Mouse (Mus musculus) forebrain, embryonic 12.5 days (tissue): ENCODE results near the gene Uspl1. TPM values are rescaled to one million over a fixed set of nuclear protein-coding genes. Genes with fewer than 3 reads are reported as not detected.

Experiments used
- ATAC-seq: fragments of 200-750 bp; cut with Nextera tagmentation; 2 replicates; pipeline ENCODE4 v1.8.0; 2017; ENCODE audit warnings: moderate TSS enrichment; ENCODE audit not compliant: low FRiP score
- H3K27ac ChIP-seq: fragments of 300-500 bp; sonication (generic); 2 replicates; pipeline ENCODE4 v1.5.1; 2016; ENCODE audit warnings: mild to moderate bottlenecking
- H3K27me3 ChIP-seq: fragments of 300-500 bp; sonication (generic); 2 replicates; pipeline ENCODE4 v1.6.1; 2016; ENCODE audit warnings: mild to moderate bottlenecking
- H3K36me3 ChIP-seq: fragments of 300-500 bp; sonication (generic); replicated peaks from 2 replicates; pipeline ENCODE4 v1.6.1; 2016; ENCODE audit warnings: mild to moderate bottlenecking
- H3K4me1 ChIP-seq: fragments of 300-500 bp; sonication (generic); 2 replicates; pipeline ENCODE4 v1.6.1; 2016
- H3K4me2 ChIP-seq: fragments of 300-500 bp; sonication (generic); 2 replicates; pipeline ENCODE4 v1.6.1; 2016; ENCODE audit warnings: mild to moderate bottlenecking, moderate library complexity
- H3K4me3 ChIP-seq: fragments of 300-500 bp; sonication (generic); replicated peaks from 2 replicates; pipeline ENCODE4 v1.5.1; 2016; ENCODE audit warnings: mild to moderate bottlenecking
- H3K9ac ChIP-seq: fragments of 300-500 bp; sonication (generic); 2 replicates; pipeline ENCODE4 v1.6.1; 2016; ENCODE audit warnings: mild to moderate bottlenecking
- H3K9me3 ChIP-seq: fragments of 300-500 bp; sonication (generic); 2 replicates; pipeline ENCODE4 v1.6.1; 2016
- WGBS: fragments of 180-500 bp; shearing (Covaris S2); methylation state at CpG from one replicate; pipeline ENCODE4 v1.1.7; 2016; 5-methylcytosine and 5-hydroxymethylcytosine counted together
- polyA plus RNA-seq: library from polyadenylated mRNA; unstranded; fragments of >200 nt; fragmentation: Nextera tagmentation; extraction: Ambion mirVana; gene quantifications from 2 replicates; pipeline ENCODE4 v1.2.1, GENCODE M21; 2016

Gene Uspl1
- polyA plus RNA-seq, 1 experiment from 2014 or later, result 73.8 TPM

DNA sequence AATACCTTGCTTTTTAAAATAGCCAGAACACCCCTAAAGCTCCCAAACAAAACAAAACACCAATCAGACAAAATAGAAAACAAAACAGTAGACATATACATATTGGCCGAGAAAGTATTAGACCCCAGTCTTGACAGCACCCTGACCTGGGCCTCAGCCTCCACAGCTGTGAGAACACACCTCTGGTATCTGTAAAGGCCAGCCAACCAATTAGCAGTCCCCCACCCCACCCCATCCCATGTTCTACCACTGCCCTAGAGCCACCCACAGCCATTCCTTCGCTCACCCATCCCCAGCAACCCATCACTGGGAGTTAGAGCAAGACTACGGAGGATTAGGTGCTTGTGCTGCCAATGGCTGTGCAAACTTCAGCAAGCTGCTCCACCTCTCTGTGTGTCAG, 33.3 kb upstream of the Uspl1 start:
- no peak overlapping the region for H3K4me2 ChIP-seq
- ATAC-seq, result no peak
- WGBS, result 92% methylated on average over 3 of the region's 3 CpGs
- H3K4me3 ChIP-seq, result no peak overlapping the region
- no peaks in the 10 kb centered on the region for H3K36me3 ChIP-seq
- H3K27me3 ChIP-seq, result no peaks in the 10 kb centered on the region
- 0 out of 2 replicates have a peak, but pooled peaks cover 3% of the 10 kb centered on the region for H3K9me3 ChIP-seq
- no peak overlapping the region for H3K27ac ChIP-seq
- H3K9ac ChIP-seq, result no peak overlapping the region
- peaks cover 8% of the 10 kb centered on the region; the same call in 1 of the 2 replicates for H3K4me1 ChIP-seq

DNA sequence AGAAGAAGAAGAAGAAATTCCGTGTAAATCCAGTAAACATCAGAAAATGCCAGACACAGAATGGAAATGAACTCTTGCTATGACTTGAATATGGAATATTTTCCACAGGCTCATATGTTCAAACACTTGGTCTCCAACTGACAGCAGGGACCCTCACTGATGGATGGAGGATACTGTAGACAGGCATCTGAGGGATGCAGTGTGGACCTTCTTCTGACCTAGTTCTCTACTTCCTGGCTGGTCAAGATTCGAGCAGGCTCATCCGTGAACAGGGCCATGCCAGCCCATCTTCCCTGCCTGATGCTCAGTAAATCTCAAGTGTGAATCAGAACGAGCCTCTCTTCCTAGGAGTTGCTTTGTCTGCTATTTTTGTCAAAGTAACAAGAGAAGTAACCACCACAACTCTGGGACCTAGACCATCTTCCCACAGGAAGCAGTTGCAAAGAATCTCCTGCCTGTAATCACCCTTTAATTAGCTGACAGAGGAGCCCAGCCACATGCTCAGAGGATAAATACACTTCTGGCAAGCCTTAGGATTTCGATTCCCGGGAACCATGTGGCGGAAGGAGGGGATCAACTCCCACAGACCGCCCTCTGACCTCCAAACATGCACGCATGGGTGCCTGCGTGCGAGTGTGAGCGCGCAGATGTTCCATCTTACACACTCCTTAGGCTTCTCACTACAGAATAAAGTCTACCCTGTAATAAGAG, 31.9 kb upstream of the Uspl1 start:
- H3K36me3 ChIP-seq, result no peaks in the 10 kb centered on the region
- no peak overlapping the region for H3K4me3 ChIP-seq
- peaks cover 8% of the 10 kb centered on the region; the same call in 1 of the 2 replicates for H3K4me1 ChIP-seq
- H3K9ac ChIP-seq, result no peak overlapping the region
- 57% methylated on average over 13 of the region's 13 CpGs for WGBS
- 0 out of 2 replicates have a peak, but pooled peaks cover 3% of the 10 kb centered on the region for H3K9me3 ChIP-seq
- no peak overlapping the region for H3K4me2 ChIP-seq
- H3K27ac ChIP-seq, result no peak overlapping the region
- no peak for ATAC-seq
- no peaks in the 10 kb centered on the region for H3K27me3 ChIP-seq

DNA sequence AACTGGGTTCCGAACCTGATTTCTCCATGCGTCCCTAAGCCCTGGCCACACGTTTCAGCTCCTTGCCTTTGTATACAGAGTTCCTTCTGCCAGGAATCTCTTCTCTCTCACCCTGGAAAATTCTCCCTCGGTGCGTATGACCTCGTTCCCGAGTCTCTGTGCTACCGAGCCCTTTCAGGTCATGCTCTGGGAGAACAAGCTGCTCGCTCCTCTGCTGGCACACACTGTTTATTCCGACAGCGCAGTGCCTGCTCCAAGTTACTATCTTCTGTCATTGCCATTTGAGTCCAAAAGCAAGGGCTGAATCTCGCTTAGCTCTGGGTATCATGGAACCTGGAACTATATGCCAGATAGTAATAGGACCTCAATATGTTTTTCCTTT, 31.4 kb upstream of the Uspl1 start:
- Histone ChIP-seq H3K27me3 (no peaks in the 10 kb centered on the region), H3K9ac (no peak overlapping the region), H3K36me3 (no peaks in the 10 kb centered on the region), H3K4me1 (peaks cover 8% of the 10 kb centered on the region; the same call in 1 of the 2 replicates), H3K4me3 (no peak overlapping the region), H3K9me3 (0 out of 2 replicates have a peak, but pooled peaks cover 3% of the 10 kb centered on the region), H3K27ac (no peak overlapping the region), H3K4me2 (no peak overlapping the region)
- no peak for ATAC-seq
- WGBS, result 69% methylated on average over 12 of the region's 12 CpGs

DNA sequence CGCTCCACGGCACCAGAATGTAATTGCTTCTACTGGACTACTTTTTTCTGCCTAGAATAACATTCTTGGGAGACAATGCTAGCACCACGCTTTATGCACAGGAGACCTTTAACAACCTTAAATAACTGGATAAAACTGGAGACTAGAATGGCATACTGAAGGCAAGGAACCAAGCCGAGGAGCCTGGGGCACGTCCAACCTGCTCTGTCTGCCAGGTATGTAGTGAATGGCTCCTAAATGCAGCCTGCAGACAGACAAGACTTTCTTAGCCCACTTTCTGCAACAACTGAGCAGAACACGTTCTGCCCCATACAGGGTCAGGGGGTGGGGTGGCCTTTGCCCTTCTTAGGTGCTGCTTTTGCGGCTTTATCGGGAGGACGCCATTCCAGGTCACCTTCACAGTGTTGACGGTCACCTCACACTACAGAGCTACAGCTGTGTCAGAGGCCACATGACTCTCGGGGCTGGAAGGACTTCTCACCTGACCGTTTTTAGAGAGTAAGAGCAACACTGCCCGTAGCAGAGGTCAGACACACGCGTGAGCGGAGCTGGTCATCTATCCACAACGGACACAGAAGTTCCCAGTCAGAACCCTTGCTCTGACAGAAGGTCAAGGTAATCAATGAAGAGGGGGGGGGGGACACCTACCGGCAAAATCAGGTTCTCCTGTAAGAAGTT, 27.1 kb upstream of the Uspl1 start:
- no peak overlapping the region for H3K4me2 ChIP-seq
- ATAC-seq, result no peak
- H3K9ac ChIP-seq, result no peak overlapping the region
- WGBS, result 94% methylated on average over 18 of the region's 18 CpGs
- H3K9me3 ChIP-seq, result no peaks in the 10 kb centered on the region
- peaks cover 8% of the 10 kb centered on the region; the same call in 1 of the 2 replicates for H3K4me1 ChIP-seq
- H3K36me3 ChIP-seq, result no peaks in the 10 kb centered on the region
- no peak overlapping the region for H3K27ac ChIP-seq
- no peaks in the 10 kb centered on the region for H3K27me3 ChIP-seq
- H3K4me3 ChIP-seq, result no peak overlapping the region

- ATAC-seq, result no peak
- H3K9ac ChIP-seq, result no peak overlapping the region
- WGBS, result 98% methylated on average over 6 of the region's 6 CpGs
These were observed 25.1 kb upstream of the Uspl1 start for GRCm38 (mm10) chr5:149159021-149159420.

GRCm38 (mm10) chr5:149160469-149160868, 23.7 kb upstream of the Uspl1 start:
- no peak overlapping the region for H3K4me3 ChIP-seq
- 86% methylated on average over 4 of the region's 4 CpGs for WGBS
- no peak overlapping the region for H3K9ac ChIP-seq
- ATAC-seq, result no peak
- H3K9me3 ChIP-seq, result no peaks in the 10 kb centered on the region
- no peaks in the 10 kb centered on the region for H3K27me3 ChIP-seq
- H3K36me3 ChIP-seq, result no peaks in the 10 kb centered on the region
- H3K4me1 ChIP-seq, result peaks cover 5% of the 10 kb centered on the region; the same call in 1 of the 2 replicates
- H3K4me2 ChIP-seq, result no peak overlapping the region
- H3K27ac ChIP-seq, result no peak overlapping the region

More at GRCm38 (mm10) chr5:149159021-149159420, 25.1 kb upstream of the Uspl1 start:
- no peaks in the 10 kb centered on the region for H3K36me3 ChIP-seq
- H3K27me3 ChIP-seq, result no peaks in the 10 kb centered on the region
- no peak overlapping the region for H3K27ac ChIP-seq
- H3K4me3 ChIP-seq, result no peak overlapping the region
- H3K9me3 ChIP-seq, result no peaks in the 10 kb centered on the region
- H3K4me1 ChIP-seq, result peaks cover 5% of the 10 kb centered on the region; the same call in 1 of the 2 replicates
- H3K4me2 ChIP-seq, result no peak overlapping the region

- Histone ChIP-seq H3K36me3 (no peaks in the 10 kb centered on the region), H3K4me1 (peaks cover 5% of the 10 kb centered on the region; the same call in 1 of the 2 replicates), H3K27me3 (no peaks in the 10 kb centered on the region), H3K27ac (no peak overlapping the region), H3K4me2 (no peak overlapping the region), H3K9me3 (no peaks in the 10 kb centered on the region), H3K9ac (no peak overlapping the region), H3K4me3 (no peak overlapping the region)
- WGBS, result 84% methylated on average over 7 of the region's 7 CpGs
- no peak for ATAC-seq
These were observed 21.3 kb upstream of the Uspl1 start for GRCm38 (mm10) chr5:149162890-149163289.

DNA sequence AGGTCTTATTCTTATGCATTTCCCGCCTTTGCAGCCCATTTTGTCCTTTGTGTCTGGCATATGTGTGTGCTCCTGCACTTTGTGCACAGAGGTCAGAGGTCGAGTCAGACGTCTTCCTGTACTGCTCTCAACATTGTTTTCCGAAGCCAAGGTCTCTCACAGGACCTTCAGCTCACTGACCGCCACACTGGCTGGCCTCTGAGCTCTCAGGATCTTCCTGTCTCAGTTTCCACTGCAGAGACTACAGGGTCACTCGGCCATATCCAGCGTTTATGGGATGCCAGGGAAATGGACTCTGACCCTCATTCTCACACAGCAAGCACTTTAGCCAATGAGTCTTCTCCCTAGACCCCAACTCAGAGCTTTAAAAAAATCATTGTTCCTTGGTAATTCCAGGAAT, 19.3 kb upstream of the Uspl1 start:
- Histone ChIP-seq H3K9me3 (no peaks in the 10 kb centered on the region), H3K27ac (no peak overlapping the region), H3K36me3 (no peaks in the 10 kb centered on the region), H3K4me1 (peaks cover 5% of the 10 kb centered on the region; the same call in 1 of the 2 replicates), H3K27me3 (no peaks in the 10 kb centered on the region), H3K4me2 (no peak overlapping the region), H3K4me3 (no peak overlapping the region), H3K9ac (no peak overlapping the region)
- no peak for ATAC-seq
- WGBS, result 59% methylated on average over 7 of the region's 7 CpGs

DNA sequence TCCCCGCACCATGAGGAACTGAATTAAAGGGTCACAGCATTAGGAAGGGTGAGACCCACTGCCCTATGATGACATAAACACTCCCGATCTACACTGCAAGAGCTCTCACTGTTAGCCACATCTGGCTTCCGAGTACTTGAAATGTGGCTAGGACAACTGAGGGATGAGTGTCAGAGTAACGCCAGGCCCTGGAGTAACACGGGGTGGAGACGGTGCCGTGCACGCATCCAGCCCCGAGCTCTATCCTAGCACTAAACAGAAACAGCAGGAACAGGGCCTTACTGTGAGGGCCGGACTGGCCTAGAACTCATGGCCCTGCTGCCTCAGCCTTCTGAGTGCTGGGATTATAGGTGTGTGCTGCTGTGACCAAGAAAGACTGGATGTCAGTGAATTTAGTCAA, 18.1 kb upstream of the Uspl1 start:
- ATAC-seq, result no peak
- Histone ChIP-seq H3K9ac (no peak overlapping the region), H3K4me1 (peaks cover 5% of the 10 kb centered on the region; the same call in 1 of the 2 replicates), H3K27ac (no peak overlapping the region), H3K4me2 (no peak overlapping the region), H3K27me3 (no peaks in the 10 kb centered on the region), H3K36me3 (no peaks in the 10 kb centered on the region), H3K9me3 (no peaks in the 10 kb centered on the region), H3K4me3 (no peak overlapping the region)
- whole genome bisulfite sequencing, result 94% methylated on average over 10 of the region's 10 CpGs

GRCm38 (mm10) chr5:149168051-149168450, 16.1 kb upstream of the Uspl1 start:
- H3K4me3 ChIP-seq, result no peak overlapping the region
- no peak for ATAC-seq
- 84% methylated on average over 2 of the region's 2 CpGs for WGBS
- H3K9me3 ChIP-seq, result no peaks in the 10 kb centered on the region
- no peaks in the 10 kb centered on the region for H3K36me3 ChIP-seq
- peaks cover 5% of the 10 kb centered on the region; the same call in 1 of the 2 replicates for H3K4me1 ChIP-seq
- H3K4me2 ChIP-seq, result no peak overlapping the region
- H3K27me3 ChIP-seq, result no peaks in the 10 kb centered on the region
- no peak overlapping the region for H3K9ac ChIP-seq
- no peak overlapping the region for H3K27ac ChIP-seq

DNA sequence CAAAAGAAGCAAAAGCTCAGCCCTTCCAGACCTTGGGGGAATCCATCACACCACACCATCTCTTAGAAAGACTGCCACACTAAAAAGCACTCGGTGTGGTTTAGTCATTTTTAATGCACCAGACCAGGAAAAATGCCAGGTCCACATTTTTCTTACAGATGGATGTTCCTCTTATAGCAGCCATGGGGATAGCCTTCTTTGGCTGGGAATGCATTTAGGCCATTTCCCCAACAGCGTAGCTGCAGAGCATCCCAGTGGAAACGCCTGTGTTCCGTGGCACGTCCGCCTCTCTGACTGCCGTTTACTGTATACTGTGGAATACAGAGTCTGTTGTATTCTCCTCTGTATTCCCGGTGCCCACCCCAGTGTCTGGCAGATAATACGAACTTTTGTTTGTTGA, 15.3 kb upstream of the Uspl1 start:
- H3K9me3 ChIP-seq, result no peaks in the 10 kb centered on the region
- H3K36me3 ChIP-seq, result no peaks in the 10 kb centered on the region
- no peak for ATAC-seq
- H3K9ac ChIP-seq, result no peak overlapping the region
- H3K27me3 ChIP-seq, result no peaks in the 10 kb centered on the region
- H3K4me3 ChIP-seq, result no peak overlapping the region
- 0 out of 2 replicates have a peak, but pooled peaks cover under 1% of the 10 kb centered on the region for H3K4me1 ChIP-seq
- WGBS, result 89% methylated on average over 9 of the region's 9 CpGs
- no peak overlapping the region for H3K4me2 ChIP-seq
- H3K27ac ChIP-seq, result no peak overlapping the region

- Histone ChIP-seq H3K9me3 (no peaks in the 10 kb centered on the region), H3K27me3 (no peaks in the 10 kb centered on the region), H3K36me3 (no peaks in the 10 kb centered on the region), H3K4me2 (no peak overlapping the region), H3K27ac (no peak overlapping the region), H3K4me3 (no peak overlapping the region), H3K9ac (no peak overlapping the region), H3K4me1 (no peaks in the 10 kb centered on the region)
- ATAC-seq, result no peak
- 54% methylated on average over 8 of the region's 8 CpGs for WGBS
These were observed 13.1 kb upstream of the Uspl1 start for GRCm38 (mm10) chr5:149170841-149171588.
